Mouse (Mus musculus) testis, postnatal 14 days (tissue): ENCODE data around the gene Foxr1.

ENCODE experiments used
- DNase-seq: peaks from one replicate; pipeline ENCODE4 v3.0.0; 2021; ENCODE audit warnings: low spot score

Gene Foxr1

GRCm38 (mm10) chr9:44440961-44441360 lies at the start of gene Foxr1:
Foxr1 (minus strand) TSS chr9:44441136.
- peak; percentile 64 for DNase-seq

- DNase-seq = no peak
Measured at GRCm38 (mm10) chr9:44490086-44490967, 49.4 kb upstream of the Foxr1 start.

GRCm38 (mm10) chr9:44489651-44490085 lies 48.7 kb upstream of the Foxr1 start:
- no peak for DNase-seq

GRCm38 (mm10) chr9:44488855-44489381 lies 48.0 kb upstream of the Foxr1 start:
- peak; percentile 83 for DNase-seq

- DNase-seq = no peak
Measured at GRCm38 (mm10) chr9:44488416-44488815, 47.5 kb upstream of the Foxr1 start.

- peak; percentile 91 for DNase-seq
Measured at GRCm38 (mm10) chr9:44487441-44487840, 46.5 kb upstream of the Foxr1 start.

- DNase-seq = no peak
Measured at GRCm38 (mm10) chr9:44486741-44487421, 45.9 kb upstream of the Foxr1 start.

GRCm38 (mm10) chr9:44486335-44486734 lies 45.4 kb upstream of the Foxr1 start:
- no peak for DNase-seq

- DNase-seq = no peak
Measured at GRCm38 (mm10) chr9:44485516-44486161, 44.7 kb upstream of the Foxr1 start.

GRCm38 (mm10) chr9:44485105-44485515 lies 44.2 kb upstream of the Foxr1 start:
- no peak for DNase-seq

- DNase-seq = no peak
Measured at GRCm38 (mm10) chr9:44484311-44485104, 43.6 kb upstream of the Foxr1 start.

- peak; percentile 82 for DNase-seq
Measured at GRCm38 (mm10) chr9:44483510-44484044, 42.6 kb upstream of the Foxr1 start.

GRCm38 (mm10) chr9:44483041-44483509 lies 42.1 kb upstream of the Foxr1 start:
- DNase-seq = no peak

GRCm38 (mm10) chr9:44482552-44482951 lies 41.6 kb upstream of the Foxr1 start, which contains the start of gene Bcl9l:
Bcl9l (plus strand) TSS chr9:44482825.
- peak; percentile 92 for DNase-seq

GRCm38 (mm10) chr9:44482112-44482511 lies 41.2 kb upstream of the Foxr1 start:
- no peak for DNase-seq

- peak; percentile 83 for DNase-seq
Measured at GRCm38 (mm10) chr9:44479628-44480428, 38.9 kb upstream of the Foxr1 start.

GRCm38 (mm10) chr9:44478959-44479605 lies 38.1 kb upstream of the Foxr1 start:
- peak; percentile 86 for DNase-seq

- DNase-seq = peak; percentile 68
Measured at GRCm38 (mm10) chr9:44478229-44478921, 37.4 kb upstream of the Foxr1 start.
